Mouse (Mus musculus): ENCODE data around the gene Cacnb4. TPM values are rescaled to one million over a fixed set of nuclear protein-coding genes. Genes with fewer than 3 reads are reported as not detected.

Cacnb4 gene
- polyA plus RNA-seq, 1 experiment, result not detected

DNA sequence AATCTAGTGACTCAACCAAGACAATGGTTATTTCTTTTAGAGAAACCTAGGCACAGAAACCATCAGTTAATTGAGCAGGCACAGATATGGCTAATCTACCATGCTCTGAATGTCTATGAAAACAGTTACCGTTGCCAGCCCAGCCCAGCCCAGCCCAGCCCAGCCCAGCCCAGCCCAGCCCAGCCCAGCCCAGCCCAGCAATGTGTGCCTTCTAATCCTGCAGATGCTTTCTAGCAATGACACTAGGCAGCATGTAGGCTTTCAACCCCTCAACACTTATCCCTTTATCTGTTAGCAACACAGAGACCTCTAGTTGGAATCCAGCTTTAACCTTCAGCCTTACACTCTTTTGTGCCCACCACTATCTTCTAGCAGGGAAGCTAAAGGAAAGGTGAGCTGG lies 227.7 kb downstream of the Cacnb4 start:
- no peaks in the 10 kb centered on the region for H3K36me3 ChIP-seq (ENCODE audit: control insufficient read depth)
- TF ChIP-seq GATA1 (IDR thresholded peaks at IDR 0.05; ENCODE audit: low read length), result no peak
- no peak for TF ChIP-seq TAL1 (IDR thresholded peaks at IDR 0.05; ENCODE audit: low read length)

DNA sequence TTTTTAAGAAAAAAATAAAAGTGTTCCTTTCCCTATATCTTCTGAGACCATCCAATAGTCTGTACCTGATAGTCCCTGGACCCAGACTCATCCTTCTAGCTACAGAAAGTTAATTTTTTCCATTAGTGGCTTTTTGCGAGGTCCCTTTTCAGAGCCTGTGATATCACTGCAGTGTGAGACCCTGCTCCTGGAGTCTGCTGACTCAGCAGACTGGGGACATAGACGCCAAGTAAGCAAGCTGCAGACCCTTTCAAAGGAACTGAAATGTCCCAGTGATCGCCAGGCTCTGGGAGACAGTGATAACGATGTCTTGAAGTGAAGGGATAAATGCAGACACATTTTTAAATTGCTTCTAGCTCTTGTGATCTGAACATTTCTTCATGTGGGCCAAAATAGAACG lies 230.0 kb downstream of the Cacnb4 start:
- no peak for TF ChIP-seq TAL1 (IDR thresholded peaks at IDR 0.05; ENCODE audit: low read length)
- no peak for TF ChIP-seq GATA1 (IDR thresholded peaks at IDR 0.05; ENCODE audit: low read length)

More for the DNA sequence above, 227.7 kb downstream of the Cacnb4 start:
- no peaks in the 10 kb centered on the region for H3K9me3 ChIP-seq (ENCODE audit: control insufficient read depth, low read length)
- H3K4me1 ChIP-seq (ENCODE audit: control insufficient read depth), result peaks cover 2% of the 10 kb centered on the region; the same call in 1 of the 2 replicates
- H3K27me3 ChIP-seq (ENCODE audit: control insufficient read depth), result no peaks in the 10 kb centered on the region
- H3K4me3 ChIP-seq (replicated peaks), result no peak overlapping the region

DNA sequence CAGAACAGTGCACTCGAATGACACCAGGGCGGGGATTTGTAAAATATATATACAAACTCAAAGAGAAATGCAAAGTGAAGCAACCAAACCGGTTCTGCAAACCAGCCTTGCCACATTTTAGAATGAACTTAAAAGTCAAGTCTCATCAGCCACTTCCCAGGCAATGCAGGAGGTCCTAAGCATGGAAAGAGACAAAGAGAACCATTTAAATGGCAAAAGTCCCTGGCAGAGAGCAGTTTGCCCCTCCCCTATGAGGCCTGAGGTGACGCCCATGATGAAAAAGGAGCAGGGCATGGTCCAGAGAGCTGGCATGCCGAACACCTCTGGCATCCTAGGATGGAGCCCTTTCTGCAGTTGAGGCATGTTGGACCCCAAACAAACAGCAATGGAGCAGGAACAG lies 234.5 kb downstream of the Cacnb4 start:
- Histone ChIP-seq H3K4me1 (ENCODE audit: control insufficient read depth) (no peaks in the 10 kb centered on the region), H3K36me3 (ENCODE audit: control insufficient read depth) (no peaks in the 10 kb centered on the region), H3K27me3 (ENCODE audit: control insufficient read depth) (no peaks in the 10 kb centered on the region), H3K4me3 (replicated peaks) (no peak overlapping the region), H3K9me3 (ENCODE audit: control insufficient read depth, low read length) (no peaks in the 10 kb centered on the region)
- TF ChIP-seq GATA1 (IDR thresholded peaks at IDR 0.05; ENCODE audit: low read length), result no peak
- no peak for TF ChIP-seq TAL1 (IDR thresholded peaks at IDR 0.05; ENCODE audit: low read length)

More for the DNA sequence above, 230.0 kb downstream of the Cacnb4 start:
- Histone ChIP-seq H3K9me3 (ENCODE audit: control insufficient read depth, low read length) (no peaks in the 10 kb centered on the region), H3K27me3 (ENCODE audit: control insufficient read depth) (no peaks in the 10 kb centered on the region), H3K4me1 (ENCODE audit: control insufficient read depth) (peaks cover 2% of the 10 kb centered on the region; the same call in 1 of the 2 replicates), H3K36me3 (ENCODE audit: control insufficient read depth) (no peaks in the 10 kb centered on the region), H3K4me3 (replicated peaks) (no peak overlapping the region)

DNA sequence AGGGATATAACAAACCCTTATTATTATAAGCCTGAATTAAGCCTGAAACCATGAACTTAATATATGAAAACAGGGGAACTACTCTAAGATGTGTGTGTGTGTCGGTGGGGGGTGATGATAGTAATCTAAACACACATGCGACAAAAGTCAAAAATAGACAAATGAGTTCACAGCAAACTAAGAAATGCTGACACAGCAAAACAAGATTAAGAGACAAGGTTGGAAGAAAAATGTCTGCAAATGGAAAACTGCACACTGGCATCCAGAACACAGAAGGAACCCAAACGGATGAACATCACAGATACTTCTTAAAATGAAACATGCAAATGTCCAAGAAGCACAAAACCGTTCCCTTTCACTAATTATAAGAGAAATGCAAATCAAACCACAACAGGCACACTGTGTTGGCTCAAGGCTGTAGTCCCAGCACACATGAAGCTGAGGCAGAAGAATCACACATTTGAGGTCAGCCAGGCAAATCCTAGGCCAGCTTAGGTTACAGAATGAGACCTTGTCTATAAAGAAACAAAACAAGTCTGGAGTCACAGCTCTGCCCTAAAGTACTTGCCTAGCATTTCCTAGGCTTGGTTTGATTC lies 236.1 kb downstream of the Cacnb4 start:
- Histone ChIP-seq H3K4me1 (ENCODE audit: control insufficient read depth) (no peaks in the 10 kb centered on the region), H3K36me3 (ENCODE audit: control insufficient read depth) (no peaks in the 10 kb centered on the region), H3K4me3 (replicated peaks) (no peak overlapping the region), H3K27me3 (ENCODE audit: control insufficient read depth) (no peaks in the 10 kb centered on the region), H3K9me3 (ENCODE audit: control insufficient read depth, low read length) (no peaks in the 10 kb centered on the region)
- TF ChIP-seq TAL1 (IDR thresholded peaks at IDR 0.05; ENCODE audit: low read length) (no peak), GATA1 (IDR thresholded peaks at IDR 0.05; ENCODE audit: low read length) (no peak)

DNA sequence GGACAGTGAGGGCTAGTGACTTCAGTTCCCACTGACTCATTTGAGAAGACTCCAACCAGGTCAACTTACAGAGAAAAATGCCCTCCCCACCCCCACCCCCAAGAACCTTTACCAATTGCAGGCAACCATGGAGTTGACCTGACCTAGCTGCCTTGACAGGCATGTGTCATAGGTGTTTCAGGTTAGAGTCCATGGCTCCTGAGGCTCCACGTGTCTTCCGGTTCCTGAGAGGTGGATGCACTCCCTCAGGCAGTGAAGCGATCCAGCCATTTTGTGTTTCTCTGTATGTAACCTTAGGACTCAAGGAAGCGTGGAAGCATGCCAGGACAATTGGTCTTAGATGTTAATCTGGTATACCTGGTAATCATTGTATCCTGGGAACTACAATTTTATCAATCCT lies 238.2 kb downstream of the Cacnb4 start:
- Histone ChIP-seq H3K4me3 (replicated peaks) (no peak overlapping the region), H3K27me3 (ENCODE audit: control insufficient read depth) (no peaks in the 10 kb centered on the region), H3K4me1 (ENCODE audit: control insufficient read depth) (no peaks in the 10 kb centered on the region), H3K9me3 (ENCODE audit: control insufficient read depth, low read length) (no peaks in the 10 kb centered on the region), H3K36me3 (ENCODE audit: control insufficient read depth) (no peaks in the 10 kb centered on the region)
- TF ChIP-seq TAL1 (IDR thresholded peaks at IDR 0.05; ENCODE audit: low read length) (no peak), GATA1 (IDR thresholded peaks at IDR 0.05; ENCODE audit: low read length) (no peak)

DNA sequence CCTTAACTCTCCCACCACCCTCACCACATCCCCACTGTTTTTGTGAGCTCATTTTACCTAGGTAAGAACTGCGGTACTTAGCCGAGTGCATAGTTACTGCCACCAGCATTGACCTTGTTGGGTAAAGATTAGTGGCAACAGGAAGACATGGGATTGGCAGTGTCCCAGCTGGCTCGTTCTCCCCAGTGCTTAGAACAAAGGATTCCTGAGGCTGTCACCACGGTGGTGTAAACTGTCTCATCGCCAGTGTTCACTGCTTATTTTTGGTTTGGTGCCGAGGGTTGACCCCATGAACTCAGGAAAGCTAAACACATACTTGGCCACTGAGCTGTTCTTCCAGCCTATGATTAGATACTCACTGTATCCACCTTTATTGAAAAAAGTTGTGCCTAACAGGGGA lies 238.6 kb downstream of the Cacnb4 start:
- no peak overlapping the region for H3K4me3 ChIP-seq (replicated peaks)
- no peaks in the 10 kb centered on the region for H3K4me1 ChIP-seq (ENCODE audit: control insufficient read depth)
- no peaks in the 10 kb centered on the region for H3K36me3 ChIP-seq (ENCODE audit: control insufficient read depth)
- H3K9me3 ChIP-seq (ENCODE audit: control insufficient read depth, low read length), result no peaks in the 10 kb centered on the region
- TF ChIP-seq TAL1 (IDR thresholded peaks at IDR 0.05; ENCODE audit: low read length) (no peak), GATA1 (IDR thresholded peaks at IDR 0.05; ENCODE audit: low read length) (no peak)
- no peaks in the 10 kb centered on the region for H3K27me3 ChIP-seq (ENCODE audit: control insufficient read depth)

DNA sequence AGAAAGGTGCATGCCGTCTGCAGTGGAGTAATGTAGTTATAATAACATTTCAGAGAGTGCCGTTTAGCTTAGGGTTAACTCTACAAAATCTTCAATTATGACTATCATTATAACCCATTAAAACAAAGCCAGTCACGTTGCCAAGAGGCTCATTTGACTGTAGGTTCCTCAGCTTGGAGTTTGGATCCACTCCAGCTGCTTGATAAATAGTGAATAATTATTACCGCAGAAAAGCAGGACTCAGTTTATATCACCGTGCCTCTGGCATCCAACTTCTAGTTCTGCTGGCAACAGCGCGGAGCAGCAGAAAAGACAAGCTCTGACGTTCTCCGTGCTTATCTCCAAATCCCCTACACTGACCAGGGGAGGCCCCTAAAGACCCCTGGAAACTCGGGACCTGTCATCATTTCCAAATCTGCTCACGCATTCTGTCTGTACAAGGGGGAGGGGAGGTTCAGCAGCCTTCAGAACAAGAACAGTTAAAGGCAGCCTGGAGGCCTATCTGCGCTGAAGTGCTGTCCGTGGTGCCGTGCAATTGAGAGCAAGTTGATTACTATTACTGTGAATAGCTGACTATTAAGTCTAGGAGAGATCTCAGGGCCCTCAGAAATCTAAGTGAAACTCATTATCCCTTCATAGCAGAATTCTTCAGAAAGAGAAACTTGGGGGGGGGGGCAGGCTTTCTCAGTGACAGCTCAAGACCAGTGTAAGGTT lies 240.6 kb downstream of the Cacnb4 start:
- Histone ChIP-seq H3K36me3 (ENCODE audit: control insufficient read depth) (no peaks in the 10 kb centered on the region), H3K9me3 (ENCODE audit: control insufficient read depth, low read length) (no peaks in the 10 kb centered on the region), H3K27me3 (ENCODE audit: control insufficient read depth) (no peaks in the 10 kb centered on the region), H3K4me3 (replicated peaks) (no peak overlapping the region), H3K4me1 (ENCODE audit: control insufficient read depth) (no peaks in the 10 kb centered on the region)
- TF ChIP-seq TAL1 (IDR thresholded peaks at IDR 0.05; ENCODE audit: low read length), result no peak
- no peak for TF ChIP-seq GATA1 (IDR thresholded peaks at IDR 0.05; ENCODE audit: low read length)

DNA sequence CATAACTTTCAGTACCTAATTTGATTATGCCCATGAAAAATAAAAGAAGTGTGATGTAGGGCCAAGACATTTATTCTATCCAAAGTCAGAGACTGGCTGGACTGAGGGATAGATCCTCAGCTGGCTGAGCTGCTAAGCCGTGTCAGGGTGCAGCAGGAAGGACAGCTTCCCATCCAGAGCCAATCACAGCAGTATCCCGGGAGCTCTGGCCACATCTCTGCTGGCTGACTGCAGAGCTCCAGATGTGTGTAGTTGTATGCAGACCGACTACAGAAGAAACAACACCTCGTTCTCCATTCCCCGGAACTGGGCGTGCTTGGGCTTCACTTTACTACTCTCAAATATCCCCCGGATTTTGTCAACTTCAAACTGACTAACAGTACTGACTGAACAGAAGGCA lies 243.3 kb downstream of the Cacnb4 start:
- TF ChIP-seq TAL1 (IDR thresholded peaks at IDR 0.05; ENCODE audit: low read length) (no peak), GATA1 (IDR thresholded peaks at IDR 0.05; ENCODE audit: low read length) (no peak)
- H3K4me1 ChIP-seq (ENCODE audit: control insufficient read depth), result no peaks in the 10 kb centered on the region
- peaks cover 2% of the 10 kb centered on the region; the same call in 1 of the 2 replicates for H3K27me3 ChIP-seq (ENCODE audit: control insufficient read depth)
- H3K4me3 ChIP-seq (replicated peaks), result no peak overlapping the region
- H3K36me3 ChIP-seq (ENCODE audit: control insufficient read depth), result no peaks in the 10 kb centered on the region
- no peaks in the 10 kb centered on the region for H3K9me3 ChIP-seq (ENCODE audit: control insufficient read depth, low read length)

DNA sequence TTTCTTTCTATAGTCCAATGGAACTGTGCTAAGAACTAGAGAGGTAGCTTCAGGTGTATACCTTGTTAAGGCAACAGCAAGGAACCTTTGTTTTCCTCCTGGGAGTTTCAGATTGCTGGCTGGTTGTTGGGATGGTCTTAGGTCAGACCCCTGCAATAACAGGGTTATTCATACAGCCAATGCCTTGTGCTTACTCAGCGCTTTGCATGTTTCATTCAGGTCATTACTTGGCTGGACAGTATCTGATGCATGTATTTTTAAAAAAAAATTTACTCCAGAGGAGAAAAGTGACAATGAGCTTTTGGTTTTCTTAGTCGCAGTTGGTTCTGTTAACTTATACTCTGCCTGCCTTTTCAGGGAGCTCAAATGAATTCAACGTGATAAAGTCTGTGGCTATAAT lies 249.2 kb downstream of the Cacnb4 start:
- peaks cover 20% of the 10 kb centered on the region for H3K4me1 ChIP-seq (ENCODE audit: control insufficient read depth)
- TF ChIP-seq GATA1 (IDR thresholded peaks at IDR 0.05; ENCODE audit: low read length) (no peak), TAL1 (IDR thresholded peaks at IDR 0.05; ENCODE audit: low read length) (no peak)
- H3K4me3 ChIP-seq (replicated peaks), result no peak overlapping the region
- H3K9me3 ChIP-seq (ENCODE audit: control insufficient read depth, low read length), result no peaks in the 10 kb centered on the region
- peaks cover 21% of the 10 kb centered on the region for H3K27me3 ChIP-seq (ENCODE audit: control insufficient read depth)
- no peaks in the 10 kb centered on the region for H3K36me3 ChIP-seq (ENCODE audit: control insufficient read depth)

All from erythroblast, embryonic 14.5 days (primary cell).